Mouse (Mus musculus) left cerebral cortex, adult 2 months (tissue): ENCODE measurements around the gene Osbpl2. TPM values are rescaled to one million over a fixed set of nuclear protein-coding genes. Genes with fewer than 3 reads are reported as not detected.

Experiments used
- DNase-seq, 2 experiments: peaks; one replicate each; pipeline ENCODE4 v3.0.0; 2021 to 2022; ENCODE audit warnings: low spot score in 2 of 2, mixed read lengths in 1 of 2; ENCODE audit errors: extremely low spot score in 1 of 2
- H3K27ac ChIP-seq: fragments of 200-600 bp; 2 replicates; pipeline ENCODE4 v1.8.1; 2022
- H3K4me3 ChIP-seq: fragments of 200-600 bp; 2 replicates; pipeline ENCODE4 v1.8.1; 2022
- CTCF ChIP-seq: fragments of 200-600 bp; IDR thresholded peaks from 2 replicates; pipeline ENCODE4 v1.8.1; 2022; ENCODE audit warnings: antibody characterized with exemption, mild to moderate bottlenecking, moderate library complexity
- intact Hi-C: fragments of 180-260 bp; cut with DNase I; formaldehyde crosslinking; loops from one replicate; pipeline ENCODE4 v1.15.1; 2025
- microRNA-seq, 2 experiments: library from miRNA; unstranded; fragments of <30 nt; microRNA quantifications; one replicate each; pipeline ENCODE4 v1.2.0; 2021
- total RNA-seq, 2 experiments: library from RNA; stranded (reverse); gene quantifications; 2 replicates each; pipeline ENCODE4 v1.2.3; 2021

Gene Osbpl2
- total RNA-seq, 2 experiments from 2014 or later, result 46.2 to 50.6 TPM

- no peak overlapping the region for H3K4me3 ChIP-seq
- TF ChIP-seq CTCF, result no peak; the same call in 1 of the 2 replicates
- H3K27ac ChIP-seq, result no peak overlapping the region
- no peak for DNase-seq
- intact Hi-C loops, result loop anchor here (5.0 kb wide), 1 partner anchor 43 kb away; no protein-coding TSS in a partner anchor
Measured at GRCm38 (mm10) chr2:180208976-180209375, 89.9 kb downstream of the Osbpl2 start.

DNA sequence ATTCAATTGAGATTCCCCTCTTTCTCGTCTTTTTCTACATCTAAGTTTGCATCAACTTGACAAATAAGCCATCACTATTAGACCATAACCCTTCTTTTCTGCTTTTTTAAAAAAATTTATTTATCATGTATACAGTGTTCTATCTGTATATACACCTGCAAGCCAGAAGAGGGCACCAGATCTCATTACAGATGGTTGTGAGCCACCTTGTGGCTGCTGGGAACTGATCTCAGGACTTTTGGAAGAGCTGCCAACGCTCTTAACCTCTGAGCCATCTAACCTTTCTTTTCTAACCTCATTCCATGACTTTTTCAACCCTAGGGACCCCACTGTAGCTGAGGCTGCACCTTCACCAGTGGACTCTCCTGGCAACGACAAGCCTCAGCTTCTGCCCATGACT lies 93.1 kb downstream of the Osbpl2 start:
- Histone ChIP-seq H3K27ac (no peak overlapping the region), H3K4me3 (no peak overlapping the region)
- TF ChIP-seq CTCF, result peak; percentile 14; the same call in 1 of the 2 replicates
- intact Hi-C loops, result no loop called here
- DNase-seq, result no peak

Small RNA genes within 50 kb of the gene (microRNA-seq; reads per million reads assigned to microRNA genes)
- gene Mir7005, result 0 to 0.49 reads per million in 2 experiments

Other genes with a start within 250 kb of the Osbpl2 start
- 10 to 100 TPM; 18.5 to 22.1 TPM for gene Taf4, start 142.7 kb upstream of the Osbpl2 start, total RNA-seq
- gene Lsm14b, start 94.3 kb upstream of the Osbpl2 start, total RNA-seq, result 100 to 1,000 TPM; 101 to 105 TPM
- 100 to 1,000 TPM; 162 TPM for gene Psma7, start 76.9 kb upstream of the Osbpl2 start, total RNA-seq
- 10 to 100 TPM; 38.8 to 40.5 TPM for gene Ss18l1, start 76.8 kb upstream of the Osbpl2 start, total RNA-seq
- 10 to 100 TPM; 15.6 to 18.4 TPM for gene Mtg2, start 48.7 kb upstream of the Osbpl2 start, total RNA-seq
- gene Hrh3, start 14.8 kb upstream of the Osbpl2 start, total RNA-seq, result 10 to 100 TPM; 84.3 to 85.7 TPM
- gene Adrm1, start 52.2 kb downstream of the Osbpl2 start, total RNA-seq, result 100 to 1,000 TPM in 1 of 2 experiments, 10 to 100 TPM in 1; 96.4 to 101 TPM
- 10 to 100 TPM in 1 of 2 experiments, 1 to 10 TPM in 1; 9.5 to 11.2 TPM for gene Lama5, start 106.6 kb downstream of the Osbpl2 start, total RNA-seq
- 100 to 1,000 TPM; 682 to 702 TPM for gene Rps21, start 138.1 kb downstream of the Osbpl2 start, total RNA-seq
- 10 to 100 TPM; 26.0 to 29.0 TPM for gene Cables2, start 154.2 kb downstream of the Osbpl2 start, total RNA-seq
- not detected for gene Rbbp8nl, start 170.6 kb downstream of the Osbpl2 start, total RNA-seq
- gene Gata5, start 215.4 kb downstream of the Osbpl2 start, total RNA-seq, result not detected